Mouse (Mus musculus): ENCODE measurements at regions not wholly inside any gene's neighbourhood (a gene's known extent, or its start where the extent isn't known, plus 50 kb on each side); places are given as distances from the start of the nearest gene placed in this dataset.

GRCm38 (mm10) chr8:98829515-98829914, 586.8 kb downstream of the Cdh8 start:
- no peaks in the 10 kb centered on the region for H3K27me3 ChIP-seq (ENCODE audit: control insufficient read depth, insufficient read depth, low read length)
- DNase-seq (ENCODE audit: extremely low read depth, low read depth, low spot score): no peak
- no peak for TF ChIP-seq CTCF (IDR thresholded peaks at IDR 0.05; ENCODE audit: low read depth, low read length)
- no peak for TF ChIP-seq POLR2A (IDR thresholded peaks at IDR 0.05; ENCODE audit: extremely low read depth, insufficient read depth, low read length)
- no peaks in the 10 kb centered on the region for H3K79me2 ChIP-seq (ENCODE audit: control insufficient read depth, insufficient read depth, low read length)
- WGBS: 89% methylated on average over 5 of the region's 5 CpGs
- no peak overlapping the region for H3K9ac ChIP-seq (ENCODE audit: low read depth, low read length)
- no peak overlapping the region for H3K4me3 ChIP-seq (ENCODE audit: insufficient read depth, low read depth, low read length)
- no peaks in the 10 kb centered on the region for H3K36me3 ChIP-seq (ENCODE audit: control insufficient read depth, insufficient read depth, low read length)
- H3K4me1 ChIP-seq (ENCODE audit: control insufficient read depth, insufficient read depth, low read length): no peaks in the 10 kb centered on the region
- H3K27ac ChIP-seq (replicated peaks; ENCODE audit: insufficient read depth, low read depth, low read length): no peak overlapping the region

- TF ChIP-seq CTCF (IDR thresholded peaks at IDR 0.05; ENCODE audit: low read depth, low read length): no peak
- no peak for TF ChIP-seq POLR2A (IDR thresholded peaks at IDR 0.05; ENCODE audit: extremely low read depth, insufficient read depth, low read length)
- no peak for DNase-seq (ENCODE audit: extremely low read depth, low read depth, low spot score)
- WGBS: 63% methylated on average over 4 of the region's 4 CpGs
Measured at GRCm38 (mm10) chr8:98829006-98829405, 587.3 kb downstream of the Cdh8 start.

DNA sequence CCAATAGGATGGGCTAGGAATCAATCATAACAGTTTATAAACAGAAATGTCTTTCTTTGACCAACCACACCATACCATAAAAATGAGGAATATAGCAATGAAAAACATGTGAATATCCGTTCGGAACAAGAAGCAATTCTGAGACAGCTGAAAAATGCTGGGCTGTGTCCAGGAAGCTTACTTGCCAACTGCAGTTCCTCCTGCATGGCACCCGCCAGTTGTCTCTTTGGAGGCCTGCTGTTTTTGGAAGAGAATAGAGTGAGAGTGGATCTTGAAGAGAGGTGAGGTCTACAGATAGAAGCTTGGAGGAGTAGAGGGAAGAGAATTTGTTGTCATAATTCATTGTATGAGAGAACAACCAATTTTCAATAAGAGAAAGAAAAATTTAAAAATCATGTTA, 604.3 kb downstream of the Cdh8 start:
- no peaks in the 10 kb centered on the region for H3K27me3 ChIP-seq (ENCODE audit: control insufficient read depth, insufficient read depth, low read length)
- no peak overlapping the region for H3K4me3 ChIP-seq (ENCODE audit: insufficient read depth, low read depth, low read length)
- WGBS: 80% methylated on average over 3 of the region's 3 CpGs
- no peak for DNase-seq (ENCODE audit: extremely low read depth, low read depth, low spot score)
- no peak for TF ChIP-seq CTCF (IDR thresholded peaks at IDR 0.05; ENCODE audit: low read depth, low read length)
- TF ChIP-seq POLR2A (IDR thresholded peaks at IDR 0.05; ENCODE audit: extremely low read depth, insufficient read depth, low read length): no peak
- H3K36me3 ChIP-seq (ENCODE audit: control insufficient read depth, insufficient read depth, low read length): no peaks in the 10 kb centered on the region
- no peak overlapping the region for H3K9ac ChIP-seq (ENCODE audit: low read depth, low read length)
- H3K27ac ChIP-seq (replicated peaks; ENCODE audit: insufficient read depth, low read depth, low read length): no peak overlapping the region
- no peaks in the 10 kb centered on the region for H3K79me2 ChIP-seq (ENCODE audit: control insufficient read depth, insufficient read depth, low read length)
- no peaks in the 10 kb centered on the region for H3K4me1 ChIP-seq (ENCODE audit: control insufficient read depth, insufficient read depth, low read length)

More at GRCm38 (mm10) chr8:98829006-98829405, 587.3 kb downstream of the Cdh8 start:
- H3K4me1 ChIP-seq (ENCODE audit: control insufficient read depth, insufficient read depth, low read length): no peaks in the 10 kb centered on the region
- H3K4me3 ChIP-seq (ENCODE audit: insufficient read depth, low read depth, low read length): no peak overlapping the region
- no peak overlapping the region for H3K27ac ChIP-seq (replicated peaks; ENCODE audit: insufficient read depth, low read depth, low read length)
- no peak overlapping the region for H3K9ac ChIP-seq (ENCODE audit: low read depth, low read length)
- no peaks in the 10 kb centered on the region for H3K36me3 ChIP-seq (ENCODE audit: control insufficient read depth, insufficient read depth, low read length)
- no peaks in the 10 kb centered on the region for H3K79me2 ChIP-seq (ENCODE audit: control insufficient read depth, insufficient read depth, low read length)
- no peaks in the 10 kb centered on the region for H3K27me3 ChIP-seq (ENCODE audit: control insufficient read depth, insufficient read depth, low read length)

- no peaks in the 10 kb centered on the region for H3K36me3 ChIP-seq (ENCODE audit: control insufficient read depth, insufficient read depth, low read length)
- no peaks in the 10 kb centered on the region for H3K27me3 ChIP-seq (ENCODE audit: control insufficient read depth, insufficient read depth, low read length)
- TF ChIP-seq CTCF (IDR thresholded peaks at IDR 0.05; ENCODE audit: low read depth, low read length) (no peak), POLR2A (IDR thresholded peaks at IDR 0.05; ENCODE audit: extremely low read depth, insufficient read depth, low read length) (no peak)
- no peak overlapping the region for H3K4me3 ChIP-seq (ENCODE audit: insufficient read depth, low read depth, low read length)
- no peak overlapping the region for H3K27ac ChIP-seq (replicated peaks; ENCODE audit: insufficient read depth, low read depth, low read length)
- no peak for DNase-seq (ENCODE audit: extremely low read depth, low read depth, low spot score)
- H3K9ac ChIP-seq (ENCODE audit: low read depth, low read length): no peak overlapping the region
- no peaks in the 10 kb centered on the region for H3K4me1 ChIP-seq (ENCODE audit: control insufficient read depth, insufficient read depth, low read length)
- WGBS: 45% methylated on average over 2 of the region's 2 CpGs
- H3K79me2 ChIP-seq (ENCODE audit: control insufficient read depth, insufficient read depth, low read length): no peaks in the 10 kb centered on the region
Measured at GRCm38 (mm10) chr8:98797445-98797844, 618.8 kb downstream of the Cdh8 start.

DNA sequence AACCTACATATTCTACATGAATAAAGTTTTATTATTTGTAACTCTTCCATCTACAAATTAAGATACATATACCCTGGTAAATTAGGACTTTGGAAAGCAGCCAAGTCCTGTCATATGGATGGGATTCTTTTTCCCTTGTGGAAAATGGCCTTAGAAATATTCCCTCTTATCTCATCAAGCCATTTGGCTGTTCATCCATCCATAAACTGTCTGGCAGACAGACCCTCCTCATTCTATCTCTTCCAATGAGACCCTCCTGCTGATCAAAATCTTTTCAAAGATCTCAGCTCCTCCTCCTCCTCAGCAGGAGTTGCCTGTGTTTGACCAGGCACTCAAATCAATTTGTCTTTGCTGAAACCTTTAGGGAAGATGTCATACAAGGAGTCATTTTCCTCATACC, 649.2 kb downstream of the Cdh8 start:
- Histone ChIP-seq H3K4me1 (ENCODE audit: control insufficient read depth, insufficient read depth, low read length) (no peaks in the 10 kb centered on the region), H3K9ac (ENCODE audit: low read depth, low read length) (no peak overlapping the region), H3K79me2 (ENCODE audit: control insufficient read depth, insufficient read depth, low read length) (no peaks in the 10 kb centered on the region), H3K36me3 (ENCODE audit: control insufficient read depth, insufficient read depth, low read length) (no peaks in the 10 kb centered on the region), H3K27ac (replicated peaks; ENCODE audit: insufficient read depth, low read depth, low read length) (no peak overlapping the region), H3K27me3 (ENCODE audit: control insufficient read depth, insufficient read depth, low read length) (no peaks in the 10 kb centered on the region), H3K4me3 (ENCODE audit: insufficient read depth, low read depth, low read length) (no peak overlapping the region)
- TF ChIP-seq POLR2A (IDR thresholded peaks at IDR 0.05; ENCODE audit: extremely low read depth, insufficient read depth, low read length) (no peak), CTCF (IDR thresholded peaks at IDR 0.05; ENCODE audit: low read depth, low read length) (no peak)
- DNase-seq (ENCODE audit: extremely low read depth, low read depth, low spot score): no peak

DNA sequence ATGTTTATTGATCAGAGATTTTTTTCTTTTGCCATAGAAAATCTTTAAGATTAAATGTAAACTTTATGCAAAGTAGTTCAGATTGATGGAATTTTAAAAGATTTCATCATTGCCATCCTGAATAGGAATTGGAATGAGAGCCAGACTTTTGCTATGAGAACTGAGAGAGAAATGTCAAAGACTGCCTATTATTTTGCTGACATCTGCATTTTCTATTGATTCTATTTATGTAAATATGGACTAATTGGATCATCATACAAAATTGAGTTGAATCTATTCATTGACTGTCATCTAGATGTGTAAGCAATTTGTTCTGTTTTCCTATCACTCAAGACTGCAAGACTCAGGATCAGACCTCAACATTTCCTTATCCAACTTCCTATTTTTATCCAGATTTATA, 659.7 kb downstream of the Cdh8 start:
- Histone ChIP-seq H3K27me3 (ENCODE audit: control insufficient read depth, insufficient read depth, low read length) (no peaks in the 10 kb centered on the region), H3K4me1 (ENCODE audit: control insufficient read depth, insufficient read depth, low read length) (no peaks in the 10 kb centered on the region), H3K36me3 (ENCODE audit: control insufficient read depth, insufficient read depth, low read length) (no peaks in the 10 kb centered on the region), H3K79me2 (ENCODE audit: control insufficient read depth, insufficient read depth, low read length) (no peaks in the 10 kb centered on the region), H3K9ac (ENCODE audit: low read depth, low read length) (no peak overlapping the region), H3K4me3 (ENCODE audit: insufficient read depth, low read depth, low read length) (no peak overlapping the region), H3K27ac (replicated peaks; ENCODE audit: insufficient read depth, low read depth, low read length) (no peak overlapping the region)
- DNase-seq (ENCODE audit: extremely low read depth, low read depth, low spot score): no peak
- TF ChIP-seq CTCF (IDR thresholded peaks at IDR 0.05; ENCODE audit: low read depth, low read length) (no peak), POLR2A (IDR thresholded peaks at IDR 0.05; ENCODE audit: extremely low read depth, insufficient read depth, low read length) (no peak)
